Mouse (Mus musculus) lung, embryonic 15.5 days (tissue): ENCODE measurements around the gene C530025M09Rik. TPM values are rescaled to one million over a fixed set of nuclear protein-coding genes. Genes with fewer than 3 reads are reported as not detected.

Experiments used
- ATAC-seq: fragments of 200-750 bp; cut with Nextera tagmentation; 2 replicates; pipeline ENCODE4 v1.8.0; 2017; ENCODE audit warnings: moderate number of reproducible peaks, borderline replicate concordance; ENCODE audit not compliant: low FRiP score, low TSS enrichment; ENCODE audit errors: extremely low read depth
- H3K27ac ChIP-seq: fragments of 300-500 bp; sonication (generic); 2 replicates; pipeline ENCODE4 v1.5.1; 2015; ENCODE audit warnings: moderate library complexity, mild to moderate bottlenecking, inconsistent platforms
- H3K27me3 ChIP-seq: fragments of 300-500 bp; sonication (generic); 2 replicates; pipeline ENCODE4 v1.6.1; 2015; ENCODE audit warnings: inconsistent platforms
- H3K36me3 ChIP-seq: fragments of 300-500 bp; sonication (generic); 2 replicates; pipeline ENCODE4 v1.6.1; 2015; ENCODE audit warnings: inconsistent platforms
- H3K4me1 ChIP-seq: fragments of 300-500 bp; sonication (generic); 2 replicates; pipeline ENCODE4 v1.6.1; 2015; ENCODE audit warnings: inconsistent platforms
- H3K4me2 ChIP-seq: fragments of 300-500 bp; sonication (generic); 2 replicates; pipeline ENCODE4 v1.6.1; 2015; ENCODE audit warnings: inconsistent platforms, mild to moderate bottlenecking, moderate library complexity
- H3K4me3 ChIP-seq: fragments of 300-500 bp; sonication (generic); 2 replicates; pipeline ENCODE4 v1.5.1; 2015; ENCODE audit warnings: mild to moderate bottlenecking, inconsistent platforms
- H3K9ac ChIP-seq: fragments of 300-500 bp; sonication (generic); 2 replicates; pipeline ENCODE4 v1.6.1; 2015; ENCODE audit warnings: inconsistent platforms
- H3K9me3 ChIP-seq: fragments of 300-500 bp; sonication (generic); 2 replicates; pipeline ENCODE4 v1.6.1; 2016; ENCODE audit warnings: inconsistent platforms
- WGBS: fragments of 180-500 bp; shearing (Covaris S2); methylation state at CpG from one replicate; pipeline ENCODE4 v1.1.7; 2015; 5-methylcytosine and 5-hydroxymethylcytosine counted together
- polyA plus RNA-seq: library from polyadenylated mRNA; unstranded; fragments of >200 nt; fragmentation: Nextera tagmentation; extraction: Ambion mirVana; gene quantifications from 2 replicates; pipeline ENCODE4 v1.2.1, GENCODE M21; 2015

Gene C530025M09Rik
- polyA plus RNA-seq = 0.31 TPM in 1 of 2 replicates, not detected in the other

DNA sequence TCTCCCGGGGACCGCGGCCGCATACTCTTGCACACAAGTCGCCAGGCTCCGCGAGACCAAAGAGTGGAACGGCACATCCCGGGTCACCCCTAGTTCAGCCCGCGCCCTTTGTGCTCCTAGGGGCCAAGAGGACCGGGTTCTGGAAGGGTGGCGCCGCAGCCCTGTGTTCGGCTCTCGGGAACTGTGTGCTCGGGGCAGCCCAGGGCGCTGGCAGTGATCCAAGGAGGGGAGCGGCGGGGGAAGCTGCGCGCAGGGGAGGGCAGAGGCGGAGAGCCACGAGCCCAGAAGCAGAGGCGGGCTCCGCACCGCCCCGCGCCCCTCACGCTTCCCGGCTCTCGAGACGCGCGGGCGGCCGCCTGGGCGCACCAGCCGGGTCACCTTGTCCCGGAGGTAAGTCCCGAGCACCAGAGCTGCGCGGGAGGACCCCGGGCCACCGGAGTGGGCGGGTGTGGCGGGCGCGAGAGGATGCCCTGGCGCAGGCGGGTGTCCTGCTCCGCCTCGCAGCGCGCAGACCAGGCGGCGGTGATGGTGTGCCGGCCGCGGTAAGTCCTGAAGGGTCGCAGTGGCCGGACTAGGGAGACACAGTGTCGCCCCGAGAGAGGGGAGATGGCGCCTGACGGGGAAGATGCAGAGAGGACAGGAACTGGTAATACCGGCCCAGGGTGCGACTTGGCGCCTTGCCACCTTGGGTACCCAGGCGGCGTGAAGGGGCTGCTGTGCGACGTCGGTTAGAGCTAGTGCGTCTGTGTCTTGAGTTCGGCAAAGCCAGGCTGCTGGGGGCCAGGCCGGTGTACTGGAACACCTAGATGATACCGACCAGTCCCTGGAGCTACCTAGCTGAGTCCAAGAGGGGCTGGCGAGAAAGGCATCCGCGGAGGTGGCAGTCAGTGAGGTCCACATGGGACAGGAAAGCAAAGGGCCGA lies at the start of gene C530025M09Rik:
Gene C530025M09Rik, minus strand, starts transcription at position 678 of the 923 bp plus-strand sequence.
- no peaks in the 10 kb centered on the region for H3K9me3 ChIP-seq
- WGBS = under 1% methylated on average over 81 of the region's 82 CpGs
- H3K9ac ChIP-seq = peak within 1 kb of the TSS; percentile 7
- peak within 1 kb of the TSS; percentile 46 for H3K4me3 ChIP-seq
- H3K4me1 ChIP-seq = peaks cover 16% of the 10 kb centered on the region; the same call in 1 of the 2 replicates
- peak within 1 kb of the TSS; percentile 93 for H3K4me2 ChIP-seq
- peaks cover 45% of the 10 kb centered on the region for H3K27me3 ChIP-seq
- H3K36me3 ChIP-seq = no peaks in the 10 kb centered on the region
- no peak within 1 kb of the TSS for H3K27ac ChIP-seq
- peak; percentile 80 for ATAC-seq

GRCm38 (mm10) chr2:149877954-149878353 lies 46.9 kb upstream of the C530025M09Rik start:
- Histone ChIP-seq H3K36me3 (no peaks in the 10 kb centered on the region), H3K4me2 (no peak overlapping the region), H3K9ac (no peak overlapping the region), H3K27me3 (no peaks in the 10 kb centered on the region), H3K4me3 (no peak overlapping the region), H3K4me1 (no peaks in the 10 kb centered on the region), H3K27ac (no peak overlapping the region), H3K9me3 (no peaks in the 10 kb centered on the region)
- no peak for ATAC-seq
- 40% methylated on average over 2 of the region's 2 CpGs for WGBS

- no peak overlapping the region for H3K4me3 ChIP-seq
- 81% methylated on average over 3 of the region's 3 CpGs for WGBS
- H3K27ac ChIP-seq = no peak overlapping the region
- no peaks in the 10 kb centered on the region for H3K36me3 ChIP-seq
- no peak overlapping the region for H3K9ac ChIP-seq
- H3K9me3 ChIP-seq = no peaks in the 10 kb centered on the region
- H3K4me1 ChIP-seq = no peaks in the 10 kb centered on the region
- H3K4me2 ChIP-seq = no peak overlapping the region
- H3K27me3 ChIP-seq = no peaks in the 10 kb centered on the region
- ATAC-seq = no peak
Measured at GRCm38 (mm10) chr2:149873346-149873745, 42.3 kb upstream of the C530025M09Rik start.

- Histone ChIP-seq H3K27me3 (no peaks in the 10 kb centered on the region), H3K4me3 (no peak overlapping the region), H3K36me3 (no peaks in the 10 kb centered on the region), H3K9me3 (no peaks in the 10 kb centered on the region), H3K4me2 (no peak overlapping the region), H3K9ac (no peak overlapping the region), H3K4me1 (no peaks in the 10 kb centered on the region), H3K27ac (no peak overlapping the region)
- ATAC-seq = no peak
- WGBS = 86% methylated on average over 4 of the region's 4 CpGs
Measured at GRCm38 (mm10) chr2:149872496-149872895, 41.5 kb upstream of the C530025M09Rik start.

DNA sequence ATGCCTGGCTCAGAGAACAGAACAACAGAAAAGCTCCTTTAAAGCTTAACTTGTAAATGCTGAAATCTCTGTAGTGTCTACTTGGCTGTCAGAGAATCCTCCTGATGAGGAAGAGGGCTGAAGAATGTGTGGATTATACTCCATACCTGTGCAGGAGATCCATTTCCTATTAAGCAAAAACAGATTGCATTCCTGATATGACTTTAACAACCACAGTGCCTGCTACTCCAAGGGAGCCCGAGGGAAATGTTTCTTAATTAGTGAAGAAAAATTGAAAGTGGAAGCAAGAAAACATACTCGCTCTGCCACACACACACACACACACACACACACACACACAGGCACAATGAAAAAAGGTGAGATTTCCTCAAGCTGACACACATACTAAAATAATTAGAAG lies 39.5 kb upstream of the C530025M09Rik start:
- Histone ChIP-seq H3K27ac (no peak overlapping the region), H3K27me3 (no peaks in the 10 kb centered on the region), H3K36me3 (no peaks in the 10 kb centered on the region), H3K4me1 (no peaks in the 10 kb centered on the region), H3K4me2 (no peak overlapping the region), H3K4me3 (no peak overlapping the region), H3K9ac (no peak overlapping the region), H3K9me3 (no peaks in the 10 kb centered on the region)
- ATAC-seq = no peak
- 69% methylated on average over 2 of the region's 2 CpGs for WGBS

DNA sequence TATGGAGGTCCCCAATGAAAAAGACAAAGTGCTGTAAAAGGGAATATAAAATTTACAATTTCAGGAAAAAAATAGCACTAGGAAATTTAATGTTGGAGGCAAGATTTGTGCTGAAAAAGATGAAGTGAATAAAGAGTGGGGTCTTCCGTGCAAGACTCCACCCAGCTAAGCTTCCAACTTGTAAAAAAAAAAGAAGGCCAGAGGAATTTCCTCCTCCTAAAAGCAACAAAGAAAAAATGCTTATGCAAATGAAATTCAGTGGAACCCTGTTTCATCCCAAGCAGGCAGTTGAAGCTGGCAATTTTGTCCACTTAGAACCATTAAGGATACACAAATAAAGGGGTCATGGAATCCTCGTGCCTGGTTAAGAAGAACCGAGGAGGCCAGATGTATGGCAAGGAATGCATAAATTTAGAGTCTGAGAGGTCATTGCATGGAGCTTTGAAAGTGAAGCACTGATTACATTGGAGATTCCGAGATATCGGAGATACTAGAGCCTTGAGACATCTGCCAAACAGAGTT lies 35.0 kb upstream of the C530025M09Rik start:
- H3K27me3 ChIP-seq = no peaks in the 10 kb centered on the region
- no peaks in the 10 kb centered on the region for H3K4me1 ChIP-seq
- H3K4me3 ChIP-seq = no peak overlapping the region
- WGBS = 62% methylated on average over 5 of the region's 5 CpGs
- H3K27ac ChIP-seq = no peak overlapping the region
- H3K9ac ChIP-seq = no peak overlapping the region
- H3K9me3 ChIP-seq = no peaks in the 10 kb centered on the region
- ATAC-seq = no peak
- no peaks in the 10 kb centered on the region for H3K36me3 ChIP-seq
- H3K4me2 ChIP-seq = no peak overlapping the region

GRCm38 (mm10) chr2:149861002-149861401 lies 30.0 kb upstream of the C530025M09Rik start:
- Histone ChIP-seq H3K27me3 (no peaks in the 10 kb centered on the region), H3K9me3 (no peaks in the 10 kb centered on the region), H3K36me3 (no peaks in the 10 kb centered on the region), H3K9ac (no peak overlapping the region), H3K27ac (no peak overlapping the region), H3K4me3 (no peak overlapping the region), H3K4me2 (no peak overlapping the region), H3K4me1 (no peaks in the 10 kb centered on the region)
- no peak for ATAC-seq
- WGBS = 84% methylated on average over 3 of the region's 3 CpGs

GRCm38 (mm10) chr2:149848778-149849177 lies 17.8 kb upstream of the C530025M09Rik start:
- no peaks in the 10 kb centered on the region for H3K36me3 ChIP-seq

DNA sequence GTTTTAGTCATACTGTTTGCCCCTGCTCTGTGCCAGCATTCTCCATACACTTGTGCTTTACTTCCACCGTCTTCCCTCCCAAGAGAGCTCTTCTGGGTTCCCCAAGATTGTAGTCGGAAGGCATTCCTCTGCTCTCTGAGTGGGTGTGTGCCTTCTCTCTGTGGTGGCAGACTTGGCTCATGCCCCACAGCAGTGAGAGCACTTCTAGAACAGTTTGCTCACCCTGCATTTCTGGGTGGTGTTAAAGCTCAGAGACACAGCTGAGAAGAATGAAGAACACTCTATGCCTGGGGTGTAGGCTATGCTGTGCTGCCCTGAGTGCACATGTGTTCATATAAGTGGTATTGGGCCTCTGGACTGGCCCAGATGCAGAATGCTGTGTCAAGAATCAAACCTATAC lies 13.6 kb upstream of the C530025M09Rik start:
- no peak overlapping the region for H3K4me3 ChIP-seq
- H3K4me2 ChIP-seq = no peak overlapping the region
- H3K9ac ChIP-seq = no peak overlapping the region
- H3K27ac ChIP-seq = peak overlapping the region; percentile 70
- 57% methylated on average over 2 of the region's 2 CpGs for WGBS
- H3K9me3 ChIP-seq = no peaks in the 10 kb centered on the region
- peak; percentile 92 for ATAC-seq
- H3K36me3 ChIP-seq = no peaks in the 10 kb centered on the region
- H3K27me3 ChIP-seq = no peaks in the 10 kb centered on the region
- no peaks in the 10 kb centered on the region for H3K4me1 ChIP-seq

More at GRCm38 (mm10) chr2:149848778-149849177, 17.8 kb upstream of the C530025M09Rik start:
- no peak overlapping the region for H3K27ac ChIP-seq
- H3K4me2 ChIP-seq = no peak overlapping the region
- H3K27me3 ChIP-seq = no peaks in the 10 kb centered on the region
- no peak overlapping the region for H3K4me3 ChIP-seq
- H3K4me1 ChIP-seq = no peaks in the 10 kb centered on the region
- H3K9ac ChIP-seq = no peak overlapping the region
- no peak for ATAC-seq
- WGBS = 48% methylated on average over 4 of the region's 4 CpGs
- no peaks in the 10 kb centered on the region for H3K9me3 ChIP-seq

- 63% methylated on average over 2 of the region's 2 CpGs for WGBS
- H3K9ac ChIP-seq = no peak overlapping the region
- H3K4me3 ChIP-seq = no peak overlapping the region
- no peaks in the 10 kb centered on the region for H3K36me3 ChIP-seq
- H3K27me3 ChIP-seq = no peaks in the 10 kb centered on the region
- H3K4me2 ChIP-seq = no peak overlapping the region
- no peak for ATAC-seq
- H3K27ac ChIP-seq = no peak overlapping the region
- H3K4me1 ChIP-seq = no peaks in the 10 kb centered on the region
- H3K9me3 ChIP-seq = no peaks in the 10 kb centered on the region
Measured at GRCm38 (mm10) chr2:149839666-149840065, 8.7 kb upstream of the C530025M09Rik start.

DNA sequence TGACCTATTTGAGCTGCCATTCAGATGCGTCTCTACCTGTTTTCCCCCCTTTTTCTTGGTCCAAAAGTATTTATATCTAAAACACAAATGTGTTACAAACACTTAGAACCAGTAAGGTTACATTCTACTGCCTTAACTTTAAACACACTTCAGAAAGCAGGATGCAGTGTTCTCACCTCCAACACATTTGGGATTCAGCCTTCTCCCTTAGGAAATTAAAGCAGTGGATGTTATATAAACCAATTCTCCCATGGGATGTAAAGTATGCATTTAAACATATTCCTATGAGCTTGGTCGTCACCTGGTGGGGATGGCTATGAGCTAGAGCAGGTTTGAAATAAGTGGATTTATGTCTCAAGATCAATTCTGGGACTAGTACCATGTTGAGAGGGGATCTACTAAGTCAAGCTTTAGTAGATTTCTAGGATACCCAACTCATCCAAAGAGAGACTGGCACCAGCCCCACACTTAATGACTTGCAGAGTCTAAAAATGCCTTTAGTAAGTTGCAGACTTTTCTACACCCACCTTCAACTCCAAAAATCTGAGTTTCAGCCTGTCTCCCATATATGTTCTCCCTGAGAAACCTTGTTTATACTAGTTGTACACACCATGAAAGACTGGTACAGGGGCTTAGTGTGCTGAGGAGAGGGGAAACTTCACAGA lies 5.6 kb upstream of the C530025M09Rik start:
- Histone ChIP-seq H3K4me1 (0 out of 2 replicates have a peak, but pooled peaks cover 3% of the 10 kb centered on the region), H3K9me3 (no peaks in the 10 kb centered on the region), H3K36me3 (no peaks in the 10 kb centered on the region), H3K4me2 (no peak overlapping the region), H3K9ac (no peak overlapping the region), H3K27me3 (peaks cover 16% of the 10 kb centered on the region), H3K4me3 (no peak overlapping the region), H3K27ac (no peak overlapping the region)
- ATAC-seq = no peak
- 79% methylated on average over 2 of the region's 2 CpGs for WGBS

GRCm38 (mm10) chr2:149835091-149835490 lies 4.1 kb upstream of the C530025M09Rik start:
- no peak overlapping the region for H3K27ac ChIP-seq
- peaks cover 14% of the 10 kb centered on the region; the same call in 1 of the 2 replicates for H3K4me1 ChIP-seq
- WGBS = 86% methylated on average over 1 of the region's 1 CpGs
- H3K36me3 ChIP-seq = no peaks in the 10 kb centered on the region
- no peaks in the 10 kb centered on the region for H3K9me3 ChIP-seq
- peaks cover 31% of the 10 kb centered on the region for H3K27me3 ChIP-seq
- no peak overlapping the region for H3K4me2 ChIP-seq
- H3K9ac ChIP-seq = no peak overlapping the region
- no peak overlapping the region for H3K4me3 ChIP-seq
- ATAC-seq = no peak
